Mouse (Mus musculus) testis, postnatal 14 days (tissue): ENCODE results near the gene Sbpl.

Experiments
- DNase-seq: peaks from one replicate; pipeline ENCODE4 v3.0.0; 2021; ENCODE audit warnings: low spot score

Sbpl gene

DNA sequence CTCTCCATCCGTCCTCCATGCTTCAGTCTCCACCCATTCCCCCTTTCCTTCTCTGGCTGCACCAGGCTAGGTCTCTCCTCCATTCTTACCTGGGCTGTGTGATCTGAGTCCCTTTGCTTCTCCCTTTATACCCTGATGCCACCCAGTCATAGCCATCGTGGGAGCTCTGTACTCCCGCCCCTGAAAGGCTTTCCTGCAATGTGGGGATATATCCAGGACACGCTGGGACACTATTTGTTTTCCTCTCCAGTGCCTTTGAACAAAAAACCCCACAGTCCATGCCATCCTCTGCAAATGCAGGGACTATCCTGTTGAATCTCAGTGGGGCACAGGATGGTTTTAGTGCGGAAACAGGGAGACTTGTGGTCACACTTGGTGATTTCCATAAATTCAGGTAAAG, at the start of gene Sbpl:
Gene Sbpl, minus strand, starts transcription at position 101 of the 400 bp plus-strand sequence.
- no peak for DNase-seq

GRCm38 (mm10) chr17:24004071-24004665, 49.1 kb upstream of the Sbpl start:
- no peak for DNase-seq

- DNase-seq = no peak
These were observed 45.3 kb upstream of the Sbpl start for GRCm38 (mm10) chr17:24000404-24000803.

GRCm38 (mm10) chr17:23998383-23998782, 43.3 kb upstream of the Sbpl start:
- DNase-seq = no peak

DNA sequence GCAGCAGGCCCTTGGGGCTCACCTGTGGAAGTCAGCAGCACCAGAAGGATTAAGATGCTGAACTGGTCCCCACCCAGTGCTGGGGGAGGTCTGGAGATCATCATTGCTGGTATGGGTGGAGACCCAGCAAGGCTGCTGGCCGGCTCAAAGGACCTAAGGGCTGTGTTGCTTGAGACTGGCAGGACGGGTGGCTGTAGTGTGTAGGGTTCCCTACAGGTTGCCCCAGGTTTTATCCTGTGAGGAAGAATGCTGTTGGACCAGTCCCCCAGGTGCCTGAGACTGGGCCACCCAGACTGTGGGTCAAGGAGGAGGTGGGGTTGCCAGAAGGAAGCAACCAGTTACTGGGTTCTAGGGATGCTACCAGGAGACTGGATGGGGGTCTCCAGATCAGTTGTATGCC, 42.8 kb upstream of the Sbpl start, which contains the start of gene Prss22:
Gene Prss22, minus strand, starts transcription at position 200 of the 400 bp plus-strand sequence.
- DNase-seq = no peak

DNA sequence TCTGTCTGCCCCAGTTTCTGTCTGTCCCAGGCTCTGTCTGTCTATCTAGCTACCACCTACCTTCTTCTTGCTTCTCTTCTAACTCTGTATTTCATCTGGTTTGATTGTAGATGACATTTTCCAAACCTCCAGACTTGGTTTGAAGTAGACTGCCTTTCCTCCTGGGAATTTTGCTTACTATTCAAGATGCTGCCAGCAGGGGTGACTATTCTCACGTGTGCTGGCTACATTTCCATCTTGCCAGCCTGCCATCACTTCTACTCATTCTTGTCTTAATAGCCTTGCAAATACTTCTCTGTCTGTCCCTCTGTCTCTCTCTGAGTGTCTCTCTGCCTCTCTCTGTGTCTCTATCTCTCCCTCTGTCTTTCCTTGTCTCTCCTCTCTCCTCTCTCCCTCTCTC, 40.3 kb upstream of the Sbpl start:
- no peak for DNase-seq

DNA sequence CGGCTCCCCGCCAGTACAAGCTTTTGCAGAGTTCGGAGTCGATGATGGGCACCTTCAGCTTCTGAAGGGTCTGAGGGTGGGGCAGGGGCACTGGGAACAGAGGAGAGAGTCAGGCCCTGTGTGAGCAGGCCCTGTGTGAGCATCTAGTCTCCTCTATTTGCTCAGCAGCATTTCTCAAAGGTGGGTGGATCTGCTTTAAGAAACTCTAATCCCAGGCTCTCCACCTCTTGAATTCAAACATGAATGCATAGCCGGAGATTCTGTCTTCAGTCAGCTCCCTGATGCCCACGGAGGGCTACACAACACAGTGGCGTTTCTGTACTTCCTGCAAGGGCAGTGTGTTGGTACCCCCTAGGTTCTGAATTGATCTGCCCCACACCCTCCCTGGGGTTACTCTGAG, 39.6 kb upstream of the Sbpl start:
- DNase-seq = no peak

DNA sequence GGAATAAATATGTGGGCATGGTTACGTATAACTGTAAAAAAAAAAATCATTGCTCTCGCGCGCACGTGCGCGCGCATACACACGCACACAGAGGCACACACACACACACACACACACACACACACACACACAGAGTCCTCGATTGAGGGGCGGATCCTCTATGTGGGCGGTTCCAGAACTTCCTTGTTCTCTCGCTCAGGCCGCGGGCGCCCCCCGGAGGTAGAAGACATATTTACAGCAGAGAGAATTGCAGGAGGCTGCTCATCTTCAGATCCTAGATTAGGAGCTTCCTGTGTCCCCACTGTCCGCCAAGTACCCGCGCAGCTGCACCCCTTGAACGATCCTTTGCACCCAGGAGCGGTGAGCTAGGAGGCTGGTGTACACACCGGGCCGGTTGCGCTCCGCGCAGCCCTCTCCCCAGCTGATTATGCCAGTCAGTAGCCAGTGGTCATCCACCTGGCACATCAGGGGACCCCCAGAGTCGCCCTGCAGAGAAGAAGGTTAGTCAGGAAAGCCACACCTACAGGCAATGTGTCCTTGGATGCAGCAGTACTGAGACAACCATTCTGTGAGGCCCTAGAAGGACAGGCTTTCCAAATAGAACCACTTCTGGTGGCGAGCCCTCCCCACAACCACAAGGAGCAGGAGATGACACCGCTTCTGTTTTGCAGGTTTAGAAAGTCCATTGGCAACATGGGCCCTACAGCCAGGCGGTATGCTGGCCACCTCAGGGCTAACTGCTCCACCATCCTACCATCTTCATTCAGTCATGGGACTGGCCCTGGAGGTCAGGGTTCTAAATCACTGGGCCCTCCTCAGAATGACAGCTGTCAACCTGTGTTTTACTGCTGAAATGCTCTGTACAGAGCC, 38.7 kb upstream of the Sbpl start:
- DNase-seq = peak; percentile 85

- no peak for DNase-seq
These were observed 37.9 kb upstream of the Sbpl start for GRCm38 (mm10) chr17:23992789-23993553.

DNA sequence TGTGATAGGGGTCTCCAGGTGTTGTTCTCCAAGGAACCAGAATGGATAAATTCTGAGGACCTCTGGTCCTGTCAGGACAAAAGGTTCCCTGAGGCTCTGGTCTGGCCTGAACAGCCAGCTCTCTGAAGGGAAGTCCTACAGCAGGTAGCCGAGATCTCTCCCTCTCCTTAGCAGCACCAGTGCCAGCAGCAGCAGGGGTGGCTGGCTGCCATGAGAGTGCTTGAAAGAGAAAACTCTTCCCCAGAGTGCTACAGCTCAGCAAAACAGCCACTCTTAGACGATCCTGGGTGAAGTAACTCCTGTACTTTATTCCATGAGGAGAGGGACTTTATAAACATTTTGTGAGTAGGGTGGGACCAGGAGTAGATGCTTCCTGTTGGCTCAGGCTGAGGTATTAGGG, 34.7 kb upstream of the Sbpl start:
- no peak for DNase-seq

DNA sequence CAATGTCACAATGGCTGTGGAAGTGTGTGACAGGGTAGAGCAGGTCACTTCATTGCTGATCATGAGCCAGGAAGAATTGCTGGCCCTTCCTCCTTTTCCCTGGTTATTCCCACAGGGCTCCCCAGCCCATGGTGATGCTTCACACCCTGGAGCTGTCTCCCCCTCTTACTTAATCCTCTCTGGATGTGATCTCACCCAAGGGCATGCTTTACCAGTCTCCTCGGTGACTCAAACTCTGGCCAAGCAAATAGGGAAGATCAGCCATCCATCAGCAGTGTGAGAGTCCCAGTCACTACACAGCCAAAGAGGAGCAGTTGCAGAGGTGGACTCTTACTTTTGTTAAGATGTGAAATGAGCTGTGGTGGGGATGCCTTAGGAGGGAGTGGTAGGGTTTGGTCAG, 29.9 kb upstream of the Sbpl start:
- no peak for DNase-seq

- no peak for DNase-seq
These were observed 27.8 kb upstream of the Sbpl start for GRCm38 (mm10) chr17:23982912-23983311.

DNA sequence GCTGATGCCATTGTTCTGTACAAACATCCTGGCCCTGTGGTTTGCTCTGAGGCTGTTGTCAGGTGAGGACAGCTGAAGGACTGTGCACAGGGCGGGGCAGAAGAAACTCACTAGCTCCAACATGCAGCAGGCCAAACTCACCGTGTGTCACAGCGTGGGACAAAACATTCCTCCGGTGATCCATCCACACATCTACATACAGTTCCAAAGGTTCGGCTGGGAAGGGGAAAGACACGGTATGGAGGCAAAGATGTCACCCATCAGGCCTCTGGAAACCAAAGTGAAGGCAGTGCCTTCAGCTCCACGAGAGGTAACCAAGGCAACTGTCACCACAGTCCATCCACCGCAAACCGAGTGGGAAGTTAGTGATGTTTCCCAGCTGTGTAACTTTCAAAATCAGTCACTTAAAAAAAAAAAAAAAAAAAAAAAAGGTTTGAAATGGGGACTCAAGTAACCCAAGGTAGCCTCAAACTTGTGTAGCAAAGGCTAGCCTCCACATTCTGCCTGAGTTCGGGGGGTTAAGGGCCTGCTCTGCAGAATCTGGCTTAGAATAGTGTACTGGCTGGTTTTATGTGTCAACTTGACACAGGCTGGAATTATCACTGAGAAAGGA, 25.3 kb upstream of the Sbpl start, which contains the start of gene Prss30:
Gene Prss30, minus strand, starts transcription at position 270 of the 613 bp plus-strand sequence.
- DNase-seq = no peak

DNA sequence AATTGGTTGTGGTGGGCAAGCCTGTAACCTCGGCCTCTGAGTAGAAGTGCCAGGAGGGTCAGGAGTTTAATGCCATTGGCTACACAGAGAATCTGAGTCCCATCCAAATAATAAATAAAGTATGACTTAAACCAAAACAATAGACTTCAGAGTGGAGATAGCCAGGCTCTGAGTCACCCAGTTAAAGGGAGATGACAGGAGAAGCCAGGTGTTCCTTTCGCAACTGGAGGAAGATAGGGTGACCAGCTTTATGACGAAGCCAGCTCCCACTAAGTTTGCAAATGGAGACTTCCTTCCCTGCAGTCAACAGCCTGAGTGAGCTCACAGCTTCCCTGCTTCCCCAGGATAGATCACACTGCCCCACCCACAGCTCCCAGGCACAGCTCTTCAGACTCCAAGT, 24.4 kb upstream of the Sbpl start:
- no peak for DNase-seq

- no peak for DNase-seq
These were observed 21.6 kb upstream of the Sbpl start for GRCm38 (mm10) chr17:23976665-23977064.

GRCm38 (mm10) chr17:23971315-23971714, 16.2 kb upstream of the Sbpl start:
- no peak for DNase-seq

DNA sequence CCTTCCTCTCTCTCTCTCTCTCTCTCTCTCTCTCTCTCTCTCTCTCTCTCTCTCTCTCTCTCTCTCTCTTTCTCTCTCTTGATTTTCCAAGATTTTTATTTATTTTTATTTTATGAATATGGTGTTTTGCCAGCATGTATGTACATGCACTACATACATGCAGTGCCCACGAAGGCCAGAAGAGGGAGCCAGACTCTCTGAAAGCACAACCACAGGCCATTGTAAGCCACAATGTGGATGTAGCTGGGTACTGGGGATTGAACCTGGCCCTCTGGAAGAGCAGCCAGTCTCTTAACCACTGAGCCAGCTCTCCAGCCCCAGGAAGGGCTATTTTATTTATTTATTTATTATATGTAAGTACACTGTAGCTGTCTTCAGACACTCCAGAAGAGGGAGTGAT, 14.2 kb upstream of the Sbpl start:
- peak; percentile 57 for DNase-seq

DNA sequence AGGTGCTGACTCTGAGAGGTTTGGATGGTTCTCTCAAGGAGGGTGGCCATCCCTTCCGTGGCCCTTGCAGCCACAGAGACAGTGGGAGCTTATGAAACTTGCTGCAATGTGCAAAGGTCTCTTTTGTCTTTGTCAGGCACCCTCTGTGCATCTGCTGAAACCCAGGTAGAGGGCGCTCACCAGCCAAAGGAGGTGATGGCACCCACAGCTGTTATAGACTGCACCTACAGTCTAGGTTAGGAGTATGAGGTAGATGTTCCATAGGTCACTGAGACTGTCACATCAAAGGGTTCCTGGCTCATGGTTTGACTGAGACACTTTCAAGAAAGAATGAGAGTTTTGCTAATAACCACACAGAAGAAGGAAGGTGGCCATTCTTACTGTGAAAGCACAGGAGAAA, 13.7 kb upstream of the Sbpl start:
- no peak for DNase-seq

DNA sequence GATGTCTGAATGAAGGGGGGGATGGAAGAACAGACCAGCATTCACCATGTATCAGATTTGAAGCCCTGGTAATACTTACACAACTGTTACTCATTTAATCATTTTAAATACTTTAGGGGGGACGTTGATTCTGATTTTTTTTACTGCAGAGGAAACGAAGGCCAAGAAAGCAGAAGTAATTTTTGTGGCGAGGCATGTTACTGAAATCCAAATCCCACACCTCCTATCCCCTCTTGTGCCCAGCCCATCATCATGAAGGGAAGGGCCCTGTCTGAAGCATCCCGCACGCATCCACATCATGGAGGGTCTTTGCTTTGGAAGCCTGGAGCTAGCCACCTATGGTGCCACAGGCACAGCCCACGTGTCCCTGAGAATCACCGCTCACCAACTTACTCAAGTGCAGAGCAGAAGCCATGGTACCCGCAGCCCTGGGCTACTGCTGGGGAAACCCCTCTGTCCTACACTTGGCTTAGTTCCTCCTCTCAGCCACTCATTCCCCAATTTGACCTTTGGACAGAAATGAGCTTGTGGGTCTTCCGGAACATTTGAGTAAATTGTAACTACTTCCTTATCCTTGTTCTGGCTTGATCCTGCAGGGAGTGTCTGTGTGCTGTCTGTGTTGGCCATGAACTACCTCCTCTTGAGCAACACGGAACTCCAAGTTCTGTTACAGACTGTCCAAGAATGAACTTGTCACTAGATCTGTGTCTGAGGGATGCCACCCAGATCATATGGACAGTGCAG, 11.8 kb upstream of the Sbpl start:
- peak; percentile 65 for DNase-seq

DNA sequence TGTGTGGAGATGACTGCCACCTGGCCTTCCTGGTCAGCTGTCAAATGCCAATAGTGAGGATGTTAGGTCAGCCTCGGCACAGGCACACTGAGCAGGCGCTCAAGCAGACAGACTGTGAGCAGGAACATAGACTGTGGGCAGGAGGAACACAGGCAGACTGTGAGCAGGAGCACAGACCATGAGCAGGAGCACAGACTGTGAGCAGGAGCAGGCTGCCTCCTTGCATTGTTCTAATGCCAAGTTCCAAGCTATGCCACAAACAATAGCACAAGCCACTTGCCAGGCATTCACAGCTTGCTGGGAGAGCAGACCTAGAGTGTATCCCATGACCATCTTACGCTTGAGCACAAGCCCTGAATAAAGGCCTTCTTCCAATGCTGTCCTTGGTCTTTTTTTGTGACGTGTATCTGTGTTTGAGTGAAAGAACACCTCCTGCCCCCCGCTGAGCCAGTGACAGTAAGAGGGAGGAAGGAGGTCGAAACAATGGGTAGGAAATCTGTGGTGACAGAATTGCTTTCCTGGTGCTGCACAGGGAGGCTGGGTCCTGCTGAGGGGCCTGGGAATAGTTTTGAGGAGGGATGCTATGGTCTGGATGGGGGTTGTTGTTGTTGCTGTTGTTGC, 10.8 kb upstream of the Sbpl start:
- DNase-seq = no peak

GRCm38 (mm10) chr17:23961573-23962122, 6.6 kb upstream of the Sbpl start:
- no peak for DNase-seq
